Mouse (Mus musculus) stomach, postnatal 0 days (tissue): ENCODE data around the gene Sema7a.

ENCODE experiments used
- CTCF ChIP-seq: IDR thresholded peaks from 2 replicates; pipeline ENCODE4 v1.5.1; 2016; ENCODE audit warnings: antibody characterized with exemption, low read depth, mild to moderate bottlenecking, moderate library complexity
- EP300 ChIP-seq: optimal IDR thresholded peaks from 2 replicates; pipeline ENCODE3; 2016; ENCODE audit warnings: antibody characterized with exemption

DNA sequence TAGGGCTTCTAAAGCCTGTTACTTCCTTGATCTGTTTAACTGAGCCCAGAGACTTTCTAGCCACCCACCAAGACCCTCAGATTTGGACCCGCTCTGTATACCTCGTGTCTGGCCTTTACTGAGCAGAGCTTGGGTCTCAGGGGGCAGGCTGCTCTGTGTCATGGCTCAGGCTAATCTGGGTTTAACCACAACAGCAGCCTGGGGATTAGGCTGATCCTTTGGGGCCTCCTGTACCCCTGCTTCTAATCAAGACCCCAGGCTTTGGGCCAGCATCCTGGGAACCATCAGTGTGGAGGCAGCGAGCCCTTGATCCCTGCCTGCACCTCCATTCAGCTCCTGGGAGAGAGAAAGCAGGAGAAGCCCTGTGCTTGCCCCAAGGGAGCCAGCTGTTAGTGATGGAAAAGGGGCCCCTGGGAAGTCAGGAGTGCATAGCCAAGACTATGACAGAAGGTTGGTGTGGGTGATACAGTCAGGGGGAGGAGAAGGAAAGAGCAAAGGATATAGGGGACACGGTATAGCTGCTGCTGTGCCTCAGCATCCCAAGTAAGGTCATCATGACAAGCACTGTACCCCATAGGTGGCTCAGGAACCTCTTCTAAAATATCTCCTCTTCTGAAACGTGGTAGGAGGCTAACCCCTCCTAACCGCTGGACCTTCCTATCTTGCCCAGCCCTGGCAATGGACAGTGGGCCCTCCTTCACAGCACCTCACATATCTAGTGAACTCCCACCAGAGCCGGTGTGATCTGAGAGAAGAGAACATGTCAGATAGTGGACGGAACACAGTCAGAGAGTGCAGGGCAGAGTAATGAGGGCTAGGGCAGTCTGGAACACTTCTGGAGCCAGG is 6.1 kb downstream of the Sema7a start:
- no peak for TF ChIP-seq CTCF
- no peak for TF ChIP-seq EP300
